7 mouse cellular contexts compared by ENCODE assay signal in genomic region chr4:95051311-95051871, GRCm38 (mm10). TPM values are rescaled to one million over a fixed set of nuclear protein-coding genes. Genes with fewer than 3 reads are reported as not detected.
DNase-seq lines count a peak whose midpoint lies in the region; ATAC-seq and TF ChIP-seq lines count a peak whose summit lies in the region.

No protein-coding gene starts in this region.

- WGBS in midbrain, embryonic 15.5 days: under 1% methylated on average over 53 of the region's 54 CpGs

- H3K4me3 ChIP-seq in midbrain, embryonic 15.5 days: peak overlapping the region; percentile 56

- TF ChIP-seq POLR2A in brain, embryonic 14.5 days (IDR thresholded peaks at IDR 0.05; ENCODE audit: borderline replicate concordance, extremely low read depth, insufficient read depth, insufficient read length, poor library complexity, severe bottlenecking): no peak

- peaks cover 42% of the 10 kb centered on the region for H3K4me1 ChIP-seq in midbrain, embryonic 15.5 days

- peak; percentile 77 for DNase-seq in NIH3T3 (ENCODE audit: low read depth)
- peak; percentile 61 for DNase-seq in brain, embryonic 14.5 days (ENCODE audit: low read depth)
- DNase-seq in frontal cortex, postnatal 10 days (ENCODE audit: low spot score in 2 of 2): peak; percentile 43 to 57
- peak; percentile 67 for DNase-seq in induced T-regulatory cell, adult 2 months (ENCODE audit: low read depth)
- peak; percentile 38 for DNase-seq in liver
- peak; percentile 48 to 50 for DNase-seq in spleen, postnatal 36 days (ENCODE audit: low spot score in 2 of 2)

- no peaks in the 10 kb centered on the region for H3K27me3 ChIP-seq in midbrain, embryonic 15.5 days (replicated peaks)

- no peaks in the 10 kb centered on the region for H3K36me3 ChIP-seq in midbrain, embryonic 15.5 days (replicated peaks)

- peak; percentile 17 for ATAC-seq in midbrain, embryonic 15.5 days (replicated peaks)

- peak overlapping the region; percentile 96 for H3K27ac ChIP-seq in midbrain, embryonic 15.5 days

- H3K4me2 ChIP-seq in midbrain, embryonic 15.5 days: peak overlapping the region; percentile 90

- peak overlapping the region; percentile 67 for H3K9ac ChIP-seq in midbrain, embryonic 15.5 days

- no peaks in the 10 kb centered on the region for H3K9me3 ChIP-seq in midbrain, embryonic 15.5 days

- TF ChIP-seq CTCF in brain, embryonic 14.5 days (IDR thresholded peaks at IDR 0.05; ENCODE audit: borderline replicate concordance, extremely low read depth, insufficient read depth, insufficient read length): no peak

RNA-seq across cellular contexts. Expression of gene Jun, which starts 0.6 kb away (rescaled TPM):
- polyA plus RNA-seq in brain, embryonic 14.5 days (2012; rRNA removed): 43.3 and 53.1 TPM in 2 replicates
- 49.9 and 53.9 TPM in 2 replicates for polyA plus RNA-seq in midbrain, embryonic 15.5 days (2015; fragmentation: Nextera tagmentation; extraction: Ambion mirVana)

Comparison
In these comparisons a context has a peak if more than half of its experiments do, and no peak if none do; other contexts are left out.
1. Peak in every context shown above with its lines: DNase-seq, ATAC-seq, H3K4me3 ChIP-seq and H3K27ac ChIP-seq.